Mouse (Mus musculus) liver, postnatal 0 days (tissue): ENCODE measurements at regions not wholly inside any gene's neighbourhood (a gene's known extent, or its start where the extent isn't known, plus 50 kb on each side); places are given as distances from the start of the nearest gene placed in this dataset.

ENCODE experiments used
- ATAC-seq: fragments of 200-750 bp; cut with Nextera tagmentation; 2 replicates; pipeline ENCODE4 v1.8.0; 2017; ENCODE audit warnings: mild to moderate bottlenecking, moderate library complexity
- DNase-seq: peaks from one replicate; pipeline ENCODE4 v3.0.0-alpha.2; 2016
- H3K27ac ChIP-seq: fragments of 300-500 bp; sonication (generic); 2 replicates; pipeline ENCODE4 v1.5.1; 2014; ENCODE audit warnings: antibody characterized with exemption, moderate library complexity, mild to moderate bottlenecking, low read depth
- H3K27me3 ChIP-seq: fragments of 300-500 bp; sonication (generic); 2 replicates; pipeline ENCODE4 v1.6.1; 2014; ENCODE audit warnings: low read length, control low read depth, mixed read lengths; ENCODE audit not compliant: insufficient read depth
- H3K36me3 ChIP-seq: fragments of 300-500 bp; sonication (generic); replicated peaks from 2 replicates; pipeline ENCODE4 v1.6.1; 2014; ENCODE audit warnings: mild to moderate bottlenecking, control low read depth, low read length, moderate library complexity, mixed read lengths; ENCODE audit not compliant: insufficient read depth
- H3K4me1 ChIP-seq: fragments of 300-500 bp; sonication (generic); 2 replicates; pipeline ENCODE4 v1.6.1; 2014; ENCODE audit warnings: antibody characterized with exemption, mild to moderate bottlenecking, control low read depth; ENCODE audit not compliant: insufficient read depth
- H3K4me2 ChIP-seq: fragments of 300-500 bp; sonication (generic); 2 replicates; pipeline ENCODE4 v1.6.1; 2014; ENCODE audit warnings: low read depth, mild to moderate bottlenecking, low read length, moderate library complexity, mixed read lengths
- H3K4me3 ChIP-seq: fragments of 300-500 bp; sonication (generic); 2 replicates; pipeline ENCODE4 v1.5.1; 2014; ENCODE audit warnings: low read depth, low read length
- H3K9ac ChIP-seq: fragments of 300-500 bp; sonication (generic); replicated peaks from 2 replicates; pipeline ENCODE4 v1.6.1; 2014; ENCODE audit warnings: mild to moderate bottlenecking, moderate library complexity
- H3K9me3 ChIP-seq: fragments of 300-500 bp; sonication (generic); 2 replicates; pipeline ENCODE4 v1.6.1; 2016; ENCODE audit warnings: mild to moderate bottlenecking, control low read depth, low read length, mixed read lengths
- CTCF ChIP-seq: sonication (generic); IDR thresholded peaks from 2 replicates; pipeline ENCODE4 v1.5.1; 2016; ENCODE audit warnings: antibody characterized with exemption, low read depth
- EP300 ChIP-seq: IDR thresholded peaks from 2 replicates; pipeline ENCODE4 v1.6.1; 2016; ENCODE audit warnings: antibody characterized with exemption, low read depth, mild to moderate bottlenecking
- WGBS: fragments of 180-500 bp; shearing (Covaris S2); extraction: QIAGEN DNeasy Blood & Tissue Kit; methylation state at CpG from one replicate; pipeline ENCODE4 v1.1.7; 2014; ENCODE audit not compliant: insufficient replicate concordance; 5-methylcytosine and 5-hydroxymethylcytosine counted together

DNA sequence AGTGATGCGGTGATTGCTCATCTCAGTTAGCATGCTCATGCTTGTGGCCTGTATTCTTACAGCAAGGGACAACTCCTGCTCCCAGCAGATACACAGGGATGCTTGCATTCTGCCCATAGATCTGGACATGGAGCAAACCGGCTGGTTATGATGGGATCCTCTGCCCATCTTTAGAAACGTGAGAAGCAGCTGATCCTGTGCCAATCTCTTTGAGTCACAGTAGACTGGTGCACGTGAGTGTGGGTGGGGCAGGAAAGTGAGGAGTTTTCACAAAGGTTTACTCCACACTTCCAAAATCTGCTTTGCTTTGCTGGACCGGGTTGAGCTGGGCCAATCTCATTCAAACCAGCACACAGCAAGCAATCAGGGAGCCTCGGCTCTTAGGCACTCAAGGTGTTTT lies 93.5 kb upstream of the Arhgap28 start:
- Histone ChIP-seq H3K27ac (no peak overlapping the region), H3K9ac (no peak overlapping the region), H3K36me3 (no peaks in the 10 kb centered on the region), H3K9me3 (no peaks in the 10 kb centered on the region), H3K4me2 (no peak overlapping the region), H3K4me1 (no peaks in the 10 kb centered on the region), H3K27me3 (no peaks in the 10 kb centered on the region), H3K4me3 (no peak overlapping the region)
- WGBS: 70% methylated on average over 6 of the region's 6 CpGs
- ATAC-seq (no peak), DNase-seq (no peak)
- TF ChIP-seq EP300 (no peak), CTCF (no peak)

DNA sequence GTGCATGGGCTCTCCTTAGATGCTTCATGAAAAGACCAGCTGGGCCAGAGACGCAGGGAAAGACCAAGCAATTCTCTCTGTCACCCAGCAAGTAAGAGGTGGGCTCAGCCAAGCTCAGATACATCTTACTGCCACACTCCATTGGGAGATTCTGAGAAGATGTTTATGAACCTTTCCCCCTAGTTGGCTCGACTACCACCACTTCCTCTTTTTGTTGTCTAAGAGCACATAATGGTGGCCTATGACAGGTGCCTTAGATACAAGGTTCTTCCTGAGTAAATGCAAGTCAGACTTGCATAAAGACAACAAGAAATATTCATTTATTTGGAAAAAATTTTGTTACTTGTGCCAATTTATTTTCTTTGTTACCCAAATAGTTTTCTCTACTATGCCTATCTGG lies 96.2 kb upstream of the Arhgap28 start:
- H3K36me3 ChIP-seq: no peaks in the 10 kb centered on the region
- no peak overlapping the region for H3K27ac ChIP-seq
- no peaks in the 10 kb centered on the region for H3K9me3 ChIP-seq
- H3K4me3 ChIP-seq: no peak overlapping the region
- 32% methylated on average over 2 of the region's 2 CpGs for WGBS
- no peaks in the 10 kb centered on the region for H3K27me3 ChIP-seq
- DNase-seq: no peak
- H3K4me1 ChIP-seq: no peaks in the 10 kb centered on the region
- TF ChIP-seq CTCF (no peak), EP300 (no peak)
- no peak overlapping the region for H3K4me2 ChIP-seq
- ATAC-seq: no peak
- no peak overlapping the region for H3K9ac ChIP-seq

DNA sequence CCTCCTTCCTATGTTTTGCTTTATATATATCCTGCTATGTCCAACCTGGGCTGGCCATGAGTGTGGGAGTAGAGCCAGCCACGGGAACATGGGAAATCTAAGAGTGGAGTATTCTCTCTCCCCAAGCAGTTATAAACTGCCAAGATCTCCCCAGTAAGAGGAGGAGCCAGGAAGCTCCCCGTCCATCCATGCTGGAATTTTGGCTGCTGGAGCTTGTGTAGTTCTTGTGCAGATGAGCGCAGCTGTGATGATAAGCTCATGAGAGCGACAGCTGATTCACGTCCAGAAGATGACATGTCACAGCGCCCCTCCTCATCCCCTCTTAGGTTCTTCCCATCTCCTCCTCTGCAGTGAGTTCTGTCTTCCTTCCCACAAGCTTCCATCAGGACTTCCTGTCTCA lies 99.4 kb upstream of the Arhgap28 start:
- no peak for ATAC-seq
- Histone ChIP-seq H3K4me3 (no peak overlapping the region), H3K27ac (no peak overlapping the region), H3K36me3 (no peaks in the 10 kb centered on the region), H3K9ac (no peak overlapping the region), H3K4me1 (0 out of 2 replicates have a peak, but pooled peaks cover 2% of the 10 kb centered on the region), H3K9me3 (no peaks in the 10 kb centered on the region), H3K4me2 (no peak overlapping the region), H3K27me3 (no peaks in the 10 kb centered on the region)
- no peak for DNase-seq
- TF ChIP-seq EP300 (no peak), CTCF (no peak)
- 61% methylated on average over 6 of the region's 6 CpGs for WGBS

DNA sequence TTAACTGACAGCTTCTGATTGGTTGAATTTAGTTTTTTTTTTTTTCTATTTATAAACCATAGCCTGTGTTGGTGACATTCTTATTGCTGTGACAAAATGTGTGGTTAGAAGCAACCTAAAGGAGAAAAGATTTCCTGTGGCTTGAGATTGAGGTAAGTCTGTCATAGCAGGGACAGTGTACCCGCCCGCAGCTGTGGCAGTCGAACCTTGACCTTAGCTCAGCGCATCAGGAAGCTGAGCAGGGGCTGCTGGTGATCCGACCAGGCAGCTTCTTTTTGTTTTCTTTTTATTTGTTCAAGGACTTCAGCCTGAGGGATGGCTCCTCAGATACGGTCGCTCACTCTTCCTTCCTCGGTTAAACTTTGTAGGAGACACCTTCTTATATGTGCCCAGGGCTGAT lies 102.4 kb upstream of the Arhgap28 start:
- WGBS: 27% methylated on average over 8 of the region's 8 CpGs
- Histone ChIP-seq H3K27ac (no peak overlapping the region), H3K9me3 (no peaks in the 10 kb centered on the region), H3K4me2 (no peak overlapping the region), H3K27me3 (no peaks in the 10 kb centered on the region), H3K4me3 (no peak overlapping the region), H3K36me3 (no peaks in the 10 kb centered on the region), H3K4me1 (0 out of 2 replicates have a peak, but pooled peaks cover 2% of the 10 kb centered on the region), H3K9ac (no peak overlapping the region)
- TF ChIP-seq EP300 (no peak), CTCF (no peak)
- no peak for ATAC-seq
- DNase-seq: no peak

DNA sequence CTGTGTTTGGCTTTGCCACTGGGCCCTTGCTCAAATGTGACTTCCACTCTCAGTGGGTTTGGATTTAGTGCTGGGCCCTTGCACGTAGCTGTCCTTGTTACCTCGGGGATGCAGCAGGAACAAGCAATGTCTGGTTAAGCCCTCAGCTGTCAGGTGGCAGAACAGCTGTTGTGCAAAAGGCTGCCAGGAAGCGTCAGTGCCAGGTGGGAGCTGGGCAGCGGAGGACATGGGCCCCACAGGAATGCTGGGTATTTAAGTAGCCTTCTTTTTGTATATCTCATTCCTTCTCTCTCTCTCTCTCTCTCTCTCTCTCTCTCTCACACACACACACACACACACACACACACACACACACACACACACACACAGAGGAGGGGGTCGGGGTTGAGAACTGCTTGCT lies 104.0 kb upstream of the Arhgap28 start:
- no peak overlapping the region for H3K27ac ChIP-seq
- H3K9ac ChIP-seq: no peak overlapping the region
- no peaks in the 10 kb centered on the region for H3K27me3 ChIP-seq
- H3K4me1 ChIP-seq: 0 out of 2 replicates have a peak, but pooled peaks cover 2% of the 10 kb centered on the region
- TF ChIP-seq EP300 (no peak), CTCF (no peak)
- ATAC-seq (no peak), DNase-seq (no peak)
- H3K4me3 ChIP-seq: no peak overlapping the region
- WGBS: 66% methylated on average over 5 of the region's 5 CpGs
- no peaks in the 10 kb centered on the region for H3K9me3 ChIP-seq
- no peak overlapping the region for H3K4me2 ChIP-seq
- no peaks in the 10 kb centered on the region for H3K36me3 ChIP-seq

DNA sequence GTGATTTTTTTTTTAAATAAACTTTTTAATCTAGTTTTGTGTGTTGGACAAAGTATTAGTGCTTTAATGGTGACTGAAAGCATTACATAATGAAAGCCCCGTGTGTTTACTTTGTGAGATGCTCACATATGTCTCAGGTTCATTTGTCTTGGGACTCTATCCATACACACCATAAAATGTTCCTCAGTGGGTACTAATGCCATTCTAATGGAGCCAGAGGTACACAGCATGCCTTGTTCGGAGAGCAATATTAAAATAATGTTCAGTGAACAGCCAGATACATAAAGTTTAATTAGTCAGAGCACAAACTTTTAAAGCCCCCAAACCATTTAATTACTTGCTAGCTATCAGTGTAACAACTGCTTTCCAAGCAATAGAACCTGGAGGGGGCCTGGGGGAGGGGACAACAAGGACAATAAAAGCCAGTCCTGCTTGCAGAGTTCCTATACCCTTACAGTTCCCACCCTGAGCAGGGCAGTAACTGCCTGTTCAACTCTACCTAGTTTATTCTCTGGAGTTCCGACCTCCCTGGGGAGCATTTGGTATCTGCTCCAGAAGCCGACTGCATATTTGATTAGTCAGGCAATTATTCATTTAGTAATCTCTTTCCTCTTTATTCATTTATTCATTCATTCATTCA lies 108.0 kb upstream of the Arhgap28 start:
- no peak for DNase-seq
- H3K27ac ChIP-seq: no peak overlapping the region
- no peaks in the 10 kb centered on the region for H3K27me3 ChIP-seq
- H3K9me3 ChIP-seq: no peaks in the 10 kb centered on the region
- H3K4me2 ChIP-seq: no peak overlapping the region
- H3K4me3 ChIP-seq: no peak overlapping the region
- no peaks in the 10 kb centered on the region for H3K4me1 ChIP-seq
- ATAC-seq: no peak
- H3K36me3 ChIP-seq: no peaks in the 10 kb centered on the region
- WGBS: 77% methylated on average over 4 of the region's 4 CpGs
- TF ChIP-seq EP300: no peak
- TF ChIP-seq CTCF: no peak
- no peak overlapping the region for H3K9ac ChIP-seq
